Mouse (Mus musculus) CH12.LX (cell line): ENCODE data around the gene Pbld1.

Source experiments
- CHD1 ChIP-seq: IDR thresholded peaks from 2 replicates; pipeline ENCODE4 v1.6.1; 2012; ENCODE audit warnings: low read depth, low read length, improper control_type of control experiment, inconsistent platforms
- CTCF ChIP-seq, 2 experiments: IDR thresholded peaks in 1 of 2; conservative IDR thresholded peaks in 1 of 2; 2 replicates each; pipeline ENCODE4 v1.5.1; 2011 to 2012; ENCODE audit warnings: low read depth in 2 of 2, low read length in 2 of 2, improper control_type of control experiment in 1 of 2, inconsistent platforms in 1 of 2, mild to moderate bottlenecking in 1 of 2, moderate library complexity in 1 of 2
- EP300 ChIP-seq: IDR thresholded peaks from 2 replicates; pipeline ENCODE4 v1.6.1; 2011; ENCODE audit warnings: low read length, improper control_type of control experiment
- ETS1 ChIP-seq: conservative IDR thresholded peaks from 2 replicates; pipeline ENCODE4 v1.6.1; 2012; ENCODE audit warnings: low read depth, mild to moderate bottlenecking, inconsistent platforms, low read length, improper control_type of control experiment, moderate library complexity
- GABPA ChIP-seq: IDR thresholded peaks from 2 replicates; pipeline ENCODE4 v1.6.1; 2012; ENCODE audit warnings: low read depth, low read length, improper control_type of control experiment, inconsistent platforms; ENCODE audit not compliant: insufficient replicate concordance
- MAFK ChIP-seq: IDR thresholded peaks from 2 replicates; pipeline ENCODE4 v1.6.1; 2011; ENCODE audit warnings: low read length, improper control_type of control experiment; ENCODE audit not compliant: insufficient replicate concordance
- MEF2A ChIP-seq: IDR thresholded peaks from 2 replicates; pipeline ENCODE4 v1.6.1; 2014; ENCODE audit warnings: low read depth, mild to moderate bottlenecking, inconsistent platforms, low read length, improper control_type of control experiment, borderline replicate concordance
- NELFE ChIP-seq: IDR thresholded peaks from 2 replicates; pipeline ENCODE4 v1.6.1; 2011; ENCODE audit warnings: low read depth, low read length, improper control_type of control experiment
- POLR2A ChIP-seq: IDR thresholded peaks from 2 replicates; pipeline ENCODE4 v1.6.1; 2011; ENCODE audit warnings: low read depth, mild to moderate bottlenecking, improper control_type of control experiment, low read length
- POLR2AphosphoS2 ChIP-seq: IDR thresholded peaks from 2 replicates; pipeline ENCODE4 v1.6.1; 2011; ENCODE audit warnings: low read depth, low read length, improper control_type of control experiment
- SMC3 ChIP-seq: IDR thresholded peaks from 2 replicates; pipeline ENCODE4 v1.6.1; 2011; ENCODE audit warnings: low read depth, low read length, improper control_type of control experiment
- USF2 ChIP-seq: conservative IDR thresholded peaks from 2 replicates; pipeline ENCODE4 v1.6.1; 2011; ENCODE audit warnings: low read depth, low read length, improper control_type of control experiment
- ZC3H11A ChIP-seq: IDR thresholded peaks from 2 replicates; pipeline ENCODE4 v1.6.1; 2012; ENCODE audit warnings: low read depth, mild to moderate bottlenecking, inconsistent platforms, low read length, improper control_type of control experiment
- ZNF384 ChIP-seq: IDR thresholded peaks from 2 replicates; pipeline ENCODE4 v1.6.1; 2012; ENCODE audit warnings: low read depth, low read length, improper control_type of control experiment, inconsistent platforms

- TF ChIP-seq CTCF (conservative IDR thresholded peaks at IDR 0.05 in 1 of 2, IDR thresholded peaks at IDR 0.05 in 1 of 2; ENCODE audit: low read depth in 2 of 2, low read length in 2 of 2) (no peak), ETS1 (no peak), POLR2A (no peak), GABPA (no peak), ZC3H11A (no peak), MAFK (no peak), NELFE (no peak), EP300 (no peak), ZNF384 (no peak), POLR2AphosphoS2 (no peak), MEF2A (no peak), CHD1 (no peak), SMC3 (no peak), USF2 (no peak)
Measured at GRCm38 (mm10) chr10:63089103-63089757, 29.3 kb downstream of the Pbld1 start.
